Mouse (Mus musculus) E14TG2a.4 (cell line): ENCODE results near the gene Gpalpp1.

Experiments used
- CTCF ChIP-seq: conservative IDR thresholded peaks from 2 replicates; pipeline ENCODE4 v1.5.1; 2014; ENCODE audit warnings: low read length
- NANOG ChIP-seq: IDR thresholded peaks from 2 replicates; pipeline ENCODE4 v1.6.1; 2014; ENCODE audit warnings: borderline replicate concordance, low read length, mixed read lengths

DNA sequence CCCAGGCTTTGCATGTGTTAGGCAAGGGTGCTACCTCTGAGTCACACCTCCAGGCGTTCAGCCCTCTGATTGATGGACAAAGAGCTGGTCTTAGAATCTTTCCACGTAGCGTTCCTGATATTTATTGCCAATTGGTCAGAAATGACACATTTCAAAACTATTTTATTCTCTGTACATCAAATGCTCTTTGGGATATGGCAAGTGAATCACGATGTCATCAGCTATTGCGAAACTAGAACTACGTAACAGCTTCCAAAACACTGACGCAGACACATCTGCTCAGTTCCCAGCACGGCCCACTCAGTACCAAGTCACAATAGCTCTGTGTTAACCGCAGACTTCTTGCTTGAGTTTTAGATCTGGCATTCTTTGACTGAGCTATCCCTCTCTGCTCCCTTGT, 11.0 kb downstream of the Gpalpp1 start:
- TF ChIP-seq CTCF (no peak), NANOG (no peak)
